Mouse (Mus musculus): ENCODE data around the gene Creb5. TPM values are rescaled to one million over a fixed set of nuclear protein-coding genes. Genes with fewer than 3 reads are reported as not detected.

The Creb5 gene
- polyA plus RNA-seq, 1 experiment from 2014 or later = 15.4 TPM

GRCm38 (mm10) chr6:53662858-53663833 lies 376.1 kb downstream of the Creb5 start:
- DNase-seq (ENCODE audit: low spot score) = no peak
- no peaks in the 10 kb centered on the region for H3K27me3 ChIP-seq (ENCODE audit: insufficient read depth, poor library complexity, severe bottlenecking)
- H3K9me3 ChIP-seq = no peaks in the 10 kb centered on the region
- 0 out of 2 replicates have a peak, but pooled peaks cover 7% of the 10 kb centered on the region for H3K4me1 ChIP-seq
- 77% methylated on average over 11 of the region's 11 CpGs for WGBS
- H3K27ac ChIP-seq = no peak overlapping the region
- no peaks in the 10 kb centered on the region for H3K36me3 ChIP-seq
- H3K4me3 ChIP-seq = no peak overlapping the region

- Histone ChIP-seq H3K36me3 (no peaks in the 10 kb centered on the region), H3K27me3 (ENCODE audit: insufficient read depth, poor library complexity, severe bottlenecking) (no peaks in the 10 kb centered on the region), H3K9me3 (no peaks in the 10 kb centered on the region), H3K4me3 (no peak overlapping the region), H3K27ac (no peak overlapping the region), H3K4me1 (0 out of 2 replicates have a peak, but pooled peaks cover 7% of the 10 kb centered on the region)
- no peak for DNase-seq (ENCODE audit: low spot score)
- WGBS = 56% methylated on average over 1 of the region's 1 CpGs
These were observed 377.7 kb downstream of the Creb5 start for GRCm38 (mm10) chr6:53664759-53665158.

- DNase-seq (ENCODE audit: low spot score) = no peak
- H3K9me3 ChIP-seq = no peaks in the 10 kb centered on the region
- H3K27ac ChIP-seq = no peak overlapping the region
- WGBS = 66% methylated on average over 5 of the region's 5 CpGs
- H3K27me3 ChIP-seq (ENCODE audit: insufficient read depth, poor library complexity, severe bottlenecking) = no peaks in the 10 kb centered on the region
- H3K4me1 ChIP-seq = 0 out of 2 replicates have a peak, but pooled peaks cover 7% of the 10 kb centered on the region
- H3K36me3 ChIP-seq = no peaks in the 10 kb centered on the region
- H3K4me3 ChIP-seq = no peak overlapping the region
These were observed 379.4 kb downstream of the Creb5 start for GRCm38 (mm10) chr6:53666503-53666902.

- no peaks in the 10 kb centered on the region for H3K9me3 ChIP-seq
- no peaks in the 10 kb centered on the region for H3K27me3 ChIP-seq (ENCODE audit: insufficient read depth, poor library complexity, severe bottlenecking)
- no peak for DNase-seq (ENCODE audit: low spot score)
- H3K4me1 ChIP-seq = 0 out of 2 replicates have a peak, but pooled peaks cover 2% of the 10 kb centered on the region
- no peaks in the 10 kb centered on the region; the same call in 1 of the 2 replicates for H3K36me3 ChIP-seq
- H3K27ac ChIP-seq = no peak overlapping the region
- H3K4me3 ChIP-seq = no peak overlapping the region
- WGBS = 70% methylated on average over 1 of the region's 1 CpGs
These were observed 391.2 kb downstream of the Creb5 start for GRCm38 (mm10) chr6:53678307-53678706.

- no peaks in the 10 kb centered on the region for H3K9me3 ChIP-seq
- H3K36me3 ChIP-seq = peaks cover 1% of the 10 kb centered on the region
- 87% methylated on average over 8 of the region's 8 CpGs for WGBS
- H3K4me1 ChIP-seq = 0 out of 2 replicates have a peak, but pooled peaks cover 2% of the 10 kb centered on the region
- H3K27me3 ChIP-seq (ENCODE audit: insufficient read depth, poor library complexity, severe bottlenecking) = no peaks in the 10 kb centered on the region
- no peak overlapping the region for H3K27ac ChIP-seq
- no peak overlapping the region for H3K4me3 ChIP-seq
- DNase-seq (ENCODE audit: low spot score) = no peak
These were observed 393.0 kb downstream of the Creb5 start for GRCm38 (mm10) chr6:53680046-53680445.

- Histone ChIP-seq H3K27me3 (ENCODE audit: insufficient read depth, poor library complexity, severe bottlenecking) (no peaks in the 10 kb centered on the region), H3K36me3 (peaks cover 7% of the 10 kb centered on the region), H3K9me3 (no peaks in the 10 kb centered on the region), H3K27ac (no peak overlapping the region), H3K4me3 (no peak overlapping the region), H3K4me1 (no peaks in the 10 kb centered on the region)
- no peak for DNase-seq (ENCODE audit: low spot score)
- WGBS = 65% methylated on average over 2 of the region's 2 CpGs
These were observed 397.3 kb downstream of the Creb5 start for GRCm38 (mm10) chr6:53684416-53684815.

- no peaks in the 10 kb centered on the region for H3K4me1 ChIP-seq
- no peak overlapping the region for H3K27ac ChIP-seq
- no peak for DNase-seq (ENCODE audit: low spot score)
- no peak overlapping the region for H3K4me3 ChIP-seq
- H3K36me3 ChIP-seq = peaks cover 7% of the 10 kb centered on the region
- 79% methylated on average over 14 of the region's 14 CpGs for whole genome bisulfite sequencing
- H3K9me3 ChIP-seq = no peaks in the 10 kb centered on the region
- H3K27me3 ChIP-seq (ENCODE audit: insufficient read depth, poor library complexity, severe bottlenecking) = no peaks in the 10 kb centered on the region
These were observed 398.3 kb downstream of the Creb5 start for GRCm38 (mm10) chr6:53685323-53685722.

- DNase-seq (ENCODE audit: low spot score) = no peak
- no peak overlapping the region for H3K27ac ChIP-seq
- WGBS = 77% methylated on average over 7 of the region's 7 CpGs
- H3K36me3 ChIP-seq = peaks cover 7% of the 10 kb centered on the region
- no peaks in the 10 kb centered on the region for H3K9me3 ChIP-seq
- H3K4me3 ChIP-seq = no peak overlapping the region
- no peaks in the 10 kb centered on the region for H3K27me3 ChIP-seq (ENCODE audit: insufficient read depth, poor library complexity, severe bottlenecking)
- no peaks in the 10 kb centered on the region for H3K4me1 ChIP-seq
These were observed 401.9 kb downstream of the Creb5 start for GRCm38 (mm10) chr6:53688762-53689477.

- no peaks in the 10 kb centered on the region for H3K4me1 ChIP-seq
- no peaks in the 10 kb centered on the region; the same call in 1 of the 2 replicates for H3K36me3 ChIP-seq
- DNase-seq (ENCODE audit: low spot score) = no peak
- H3K4me3 ChIP-seq = no peak overlapping the region
- 91% methylated on average over 1 of the region's 1 CpGs for WGBS
- H3K27ac ChIP-seq = no peak overlapping the region
- H3K9me3 ChIP-seq = no peaks in the 10 kb centered on the region
- H3K27me3 ChIP-seq (ENCODE audit: insufficient read depth, poor library complexity, severe bottlenecking) = no peaks in the 10 kb centered on the region
These were observed 403.9 kb downstream of the Creb5 start for GRCm38 (mm10) chr6:53691006-53691405.

- no peaks in the 10 kb centered on the region; the same call in 1 of the 2 replicates for H3K36me3 ChIP-seq
- no peaks in the 10 kb centered on the region for H3K4me1 ChIP-seq
- no peaks in the 10 kb centered on the region for H3K9me3 ChIP-seq
- DNase-seq (ENCODE audit: low spot score) = no peak
- H3K27ac ChIP-seq = no peak overlapping the region
- no peaks in the 10 kb centered on the region for H3K27me3 ChIP-seq (ENCODE audit: insufficient read depth, poor library complexity, severe bottlenecking)
- H3K4me3 ChIP-seq = no peak overlapping the region
- 82% methylated on average over 9 of the region's 9 CpGs for WGBS
These were observed 408.1 kb downstream of the Creb5 start for GRCm38 (mm10) chr6:53695216-53695615.

- Histone ChIP-seq H3K9me3 (no peaks in the 10 kb centered on the region), H3K36me3 (no peaks in the 10 kb centered on the region; the same call in 1 of the 2 replicates), H3K4me1 (0 out of 2 replicates have a peak, but pooled peaks cover 5% of the 10 kb centered on the region), H3K27ac (no peak overlapping the region), H3K4me3 (no peak overlapping the region), H3K27me3 (ENCODE audit: insufficient read depth, poor library complexity, severe bottlenecking) (no peaks in the 10 kb centered on the region)
- 77% methylated on average over 6 of the region's 6 CpGs for WGBS
- DNase-seq (ENCODE audit: low spot score) = no peak
These were observed 409.4 kb downstream of the Creb5 start for GRCm38 (mm10) chr6:53696471-53696870.

GRCm38 (mm10) chr6:53696921-53697320 lies 409.9 kb downstream of the Creb5 start:
- no peaks in the 10 kb centered on the region for H3K9me3 ChIP-seq
- no peak overlapping the region for H3K4me3 ChIP-seq
- H3K27me3 ChIP-seq (ENCODE audit: insufficient read depth, poor library complexity, severe bottlenecking) = no peaks in the 10 kb centered on the region
- DNase-seq (ENCODE audit: low spot score) = no peak
- H3K4me1 ChIP-seq = 0 out of 2 replicates have a peak, but pooled peaks cover 5% of the 10 kb centered on the region
- 82% methylated on average over 6 of the region's 6 CpGs for WGBS
- no peak overlapping the region for H3K27ac ChIP-seq
- H3K36me3 ChIP-seq = no peaks in the 10 kb centered on the region; the same call in 1 of the 2 replicates
